Mouse (Mus musculus) MEL (cell line): ENCODE measurements around the gene Wnt9a. TPM values are rescaled to one million over a fixed set of nuclear protein-coding genes. Genes with fewer than 3 reads are reported as not detected.

Experiments
- DNase-seq: peaks from one replicate; pipeline ENCODE4 v3.0.0; 2011; ENCODE audit warnings: low read depth, low spot score
- H3K27ac ChIP-seq: 2 replicates; pipeline ENCODE4 v1.5.1; 2012; ENCODE audit warnings: low read depth, mild to moderate bottlenecking, control low read depth, low read length, moderate library complexity; ENCODE audit not compliant: control insufficient read depth
- H3K27me3 ChIP-seq, 2 experiments: fragments of 150-350 bp in 1 of 2; sonication (generic) in 1 of 2; 2 replicates each; pipeline ENCODE4 v1.6.1; 2012; ENCODE audit warnings: low read length in 2 of 2, mild to moderate bottlenecking in 2 of 2, improper control_type of control experiment in 1 of 2, moderate library complexity in 1 of 2; ENCODE audit not compliant: insufficient read depth in 2 of 2, control insufficient read depth in 1 of 2
- H3K36me3 ChIP-seq, 2 experiments: 2 replicates each; pipeline ENCODE4 v1.6.1; 2012 to 2014; ENCODE audit warnings: low read length in 2 of 2, improper control_type of control experiment in 1 of 2, inconsistent platforms in 1 of 2, mild to moderate bottlenecking in 1 of 2; ENCODE audit not compliant: insufficient read depth in 2 of 2, control insufficient read depth in 1 of 2
- H3K4me1 ChIP-seq, 2 experiments: fragments of 150-350 bp in 1 of 2; sonication (generic) in 1 of 2; 2 replicates each; pipeline ENCODE4 v1.6.1; 2012; ENCODE audit warnings: low read length in 2 of 2, improper control_type of control experiment in 1 of 2, mild to moderate bottlenecking in 1 of 2; ENCODE audit not compliant: insufficient read depth in 2 of 2, control insufficient read depth in 1 of 2
- H3K4me3 ChIP-seq, 2 experiments: fragments of 150-350 bp in 1 of 2; sonication (generic) in 1 of 2; 2 replicates each; pipeline ENCODE4 v1.5.1; 2012; ENCODE audit warnings: low read depth in 2 of 2, low read length in 2 of 2, mild to moderate bottlenecking in 2 of 2, moderate library complexity in 2 of 2, control low read depth in 1 of 2, improper control_type of control experiment in 1 of 2; ENCODE audit not compliant: control insufficient read depth in 1 of 2, insufficient read depth in 1 of 2
- H3K79me2 ChIP-seq: 2 replicates; pipeline ENCODE4 v1.6.1; 2012; ENCODE audit warnings: mild to moderate bottlenecking, low read length, moderate library complexity; ENCODE audit not compliant: control insufficient read depth, poor library complexity, insufficient read depth
- H3K9ac ChIP-seq: 2 replicates; pipeline ENCODE4 v1.6.1; 2012; ENCODE audit warnings: low read depth, mild to moderate bottlenecking, control low read depth, low read length, moderate library complexity; ENCODE audit not compliant: control insufficient read depth, poor library complexity, severe bottlenecking
- H3K9me3 ChIP-seq: fragments of 150-350 bp; sonication (generic); replicated peaks from 2 replicates; pipeline ENCODE4 v1.6.1; 2012; ENCODE audit warnings: mild to moderate bottlenecking, low read length, improper control_type of control experiment, moderate library complexity; ENCODE audit not compliant: insufficient read depth
- BHLHE40 ChIP-seq: IDR thresholded peaks from 2 replicates; pipeline ENCODE4 v1.6.1; 2012; ENCODE audit warnings: low read depth, mild to moderate bottlenecking, inconsistent platforms, low read length, improper control_type of control experiment, borderline replicate concordance
- CHD2 ChIP-seq: IDR thresholded peaks from 2 replicates; pipeline ENCODE4 v1.6.1; 2011; ENCODE audit warnings: low read length, improper control_type of control experiment
- CTCF ChIP-seq, 3 experiments: IDR thresholded peaks in 2 of 3; conservative IDR thresholded peaks in 1 of 3; 2 replicates each; pipeline ENCODE4 v1.5.1; 2011 to 2012; ENCODE audit warnings: low read length in 3 of 3, low read depth in 2 of 3, mild to moderate bottlenecking in 2 of 3, improper control_type of control experiment in 1 of 3, inconsistent platforms in 1 of 3, mixed read lengths in 1 of 3, moderate library complexity in 1 of 3; ENCODE audit not compliant: control insufficient read depth in 1 of 3, insufficient read depth in 1 of 3, poor library complexity in 1 of 3, severe bottlenecking in 1 of 3
- E2F4 ChIP-seq: IDR thresholded peaks from 2 replicates; pipeline ENCODE4 v1.6.1; 2011; ENCODE audit warnings: low read depth, low read length, improper control_type of control experiment, borderline replicate concordance
- EP300 ChIP-seq, 2 experiments: IDR thresholded peaks; 2 replicates each; pipeline ENCODE4 v1.6.1; 2011; ENCODE audit warnings: improper control_type of control experiment in 2 of 2, low read length in 2 of 2, low read depth in 1 of 2, mild to moderate bottlenecking in 1 of 2
- GATA1 ChIP-seq: IDR thresholded peaks from 2 replicates; pipeline ENCODE4 v1.6.1; 2011; ENCODE audit warnings: low read depth, low read length, improper control_type of control experiment
- HCFC1 ChIP-seq: IDR thresholded peaks from 2 replicates; pipeline ENCODE4 v1.6.1; 2012; ENCODE audit warnings: low read depth, mild to moderate bottlenecking, inconsistent platforms, low read length, improper control_type of control experiment, moderate library complexity
- MAFK ChIP-seq: IDR thresholded peaks from 2 replicates; pipeline ENCODE4 v1.6.1; 2011; ENCODE audit warnings: low read depth, mild to moderate bottlenecking, low read length, improper control_type of control experiment, borderline replicate concordance
- MAX ChIP-seq: IDR thresholded peaks from 2 replicates; pipeline ENCODE4 v1.6.1; 2011; ENCODE audit warnings: low read length, improper control_type of control experiment
- MAZ ChIP-seq: IDR thresholded peaks from 2 replicates; pipeline ENCODE4 v1.6.1; 2012; ENCODE audit warnings: low read depth, mild to moderate bottlenecking, inconsistent platforms, low read length, improper control_type of control experiment
- MYB ChIP-seq: IDR thresholded peaks from 2 replicates; pipeline ENCODE4 v1.6.1; 2011; ENCODE audit warnings: mild to moderate bottlenecking, low read depth, low read length, improper control_type of control experiment
- MYC ChIP-seq: IDR thresholded peaks from 2 replicates; pipeline ENCODE4 v1.6.1; 2011; ENCODE audit warnings: low read depth, mild to moderate bottlenecking, low read length, improper control_type of control experiment, moderate library complexity
- NELFE ChIP-seq: IDR thresholded peaks from 2 replicates; pipeline ENCODE4 v1.6.1; 2011; ENCODE audit warnings: low read depth, low read length, improper control_type of control experiment
- POLR2AphosphoS2 ChIP-seq: IDR thresholded peaks from 2 replicates; pipeline ENCODE4 v1.6.1; 2011; ENCODE audit warnings: low read length, improper control_type of control experiment
- RAD21 ChIP-seq: IDR thresholded peaks from 2 replicates; pipeline ENCODE4 v1.6.1; 2011; ENCODE audit warnings: mild to moderate bottlenecking, low read depth, low read length, improper control_type of control experiment
- RCOR1 ChIP-seq: IDR thresholded peaks from 2 replicates; pipeline ENCODE4 v1.6.1; 2012; ENCODE audit warnings: low read depth, mild to moderate bottlenecking, inconsistent platforms, low read length, improper control_type of control experiment
- SIN3A ChIP-seq: IDR thresholded peaks from 2 replicates; pipeline ENCODE4 v1.6.1; 2012; ENCODE audit warnings: low read length, improper control_type of control experiment, inconsistent platforms
- TCF12 ChIP-seq: IDR thresholded peaks from 2 replicates; pipeline ENCODE4 v1.6.1; 2014; ENCODE audit warnings: low read depth, mild to moderate bottlenecking, inconsistent platforms, low read length, improper control_type of control experiment, moderate library complexity
- UBTF ChIP-seq: IDR thresholded peaks from 2 replicates; pipeline ENCODE4 v1.6.1; 2012; ENCODE audit warnings: low read depth, mild to moderate bottlenecking, inconsistent platforms, low read length, improper control_type of control experiment, moderate library complexity, borderline replicate concordance; ENCODE audit not compliant: insufficient read depth
- USF1 ChIP-seq: IDR thresholded peaks from 2 replicates; pipeline ENCODE4 v1.6.1; 2014; ENCODE audit warnings: low read depth, mild to moderate bottlenecking, inconsistent platforms, low read length, improper control_type of control experiment, moderate library complexity
- ZC3H11A ChIP-seq: IDR thresholded peaks from 2 replicates; pipeline ENCODE4 v1.6.1; 2012; ENCODE audit warnings: low read depth, mild to moderate bottlenecking, inconsistent platforms, low read length, improper control_type of control experiment
- polyA plus RNA-seq, 2 experiments: library from polyadenylated mRNA; stranded (reverse) in 1 of 2; unstranded in 1 of 2; fragments of >175 nt in 1 of 2; fragments of >200 nt in 1 of 2; gene quantifications; 2 replicates each; pipeline versions ENCODE4 v1.2.1 to v1.2.4; 2012; ENCODE audit warnings: low replicate concordance in 2 of 2, low read depth in 1 of 2; ENCODE audit not compliant: insufficient read length in 2 of 2, insufficient read depth in 1 of 2, missing spikeins in 1 of 2
- total RNA-seq: library from RNA; depleted of rRNA; stranded (reverse); fragments of 300-350 nt; gene quantifications from 2 replicates; pipeline ENCODE4 v1.2.3, GENCODE M21; 2012

Wnt9a gene
- total and polyA plus RNA-seq, 3 experiments, result not detected

- TF ChIP-seq BHLHE40, result 0 out of 2 replicates have a peak, but pooled peaks have one; percentile 33
- TF ChIP-seq USF1, result no peak
- no peak for TF ChIP-seq CTCF (IDR thresholded peaks at IDR 0.05 in 2 of 3, conservative IDR thresholded peaks at IDR 0.05 in 1 of 3; ENCODE audit: control insufficient read depth in 1 of 3, insufficient read depth in 1 of 3, low read depth in 2 of 3, low read length in 3 of 3, poor library complexity in 1 of 3, severe bottlenecking in 1 of 3)
- TF ChIP-seq MAZ, result peak; percentile 71; the same call in 1 of the 2 replicates
Observed at GRCm38 (mm10) chr11:59260706-59261493, 45.8 kb upstream of the Wnt9a start (continued).

- Histone ChIP-seq H3K9ac (no peak overlapping the region), H3K79me2 (no peaks in the 10 kb centered on the region), H3K4me3 (no peak overlapping the region), H3K36me3 (peaks cover 0 to 16% of the 10 kb centered on the region in 2 experiments; a peak in 2 of 4 replicates), H3K27ac (no peak overlapping the region), H3K9me3 (no peaks in the 10 kb centered on the region), H3K27me3 (peaks cover 0 to 4% of the 10 kb centered on the region in 2 experiments; a peak in 2 of 4 replicates), H3K4me1 (peaks cover 11 to 25% of the 10 kb centered on the region in 2 experiments)
- DNase-seq, result no peak
- TF ChIP-seq RAD21, result no peak
- TF ChIP-seq CTCF (IDR thresholded peaks at IDR 0.05 in 2 of 3, conservative IDR thresholded peaks at IDR 0.05 in 1 of 3; ENCODE audit: control insufficient read depth in 1 of 3, insufficient read depth in 1 of 3, low read depth in 2 of 3, low read length in 3 of 3, poor library complexity in 1 of 3, severe bottlenecking in 1 of 3), result no peak
- no peak for TF ChIP-seq USF1
- no peak for TF ChIP-seq SIN3A
- TF ChIP-seq MAFK, result peak; percentile 78; the same call in 1 of the 2 replicates
Observed at GRCm38 (mm10) chr11:59262308-59262707, 44.4 kb upstream of the Wnt9a start.

- Histone ChIP-seq H3K4me1 (peaks cover 11 to 25% of the 10 kb centered on the region in 2 experiments), H3K36me3 (peaks cover 0 to 16% of the 10 kb centered on the region in 2 experiments; a peak in 2 of 4 replicates), H3K4me3 (no peak overlapping the region)
- TF ChIP-seq EP300 (IDR thresholded peaks at IDR 0.05; ENCODE audit: low read depth in 1 of 2, low read length in 2 of 2), result no peak
- TF ChIP-seq NELFE, result no peak
- no peak for TF ChIP-seq POLR2AphosphoS2
- no peak for TF ChIP-seq GATA1
- no peak for TF ChIP-seq MYC
- TF ChIP-seq UBTF, result no peak
- no peak for TF ChIP-seq RCOR1
- no peak for TF ChIP-seq TCF12
- no peak for TF ChIP-seq BHLHE40
- no peak for TF ChIP-seq HCFC1
- no peak for TF ChIP-seq MAX
- TF ChIP-seq MYB, result no peak
- no peak for TF ChIP-seq CHD2
- no peak for TF ChIP-seq ZC3H11A
- no peak for TF ChIP-seq E2F4
- TF ChIP-seq, all 39 proteins: peak for 0
- Histone ChIP-seq H3K27me3 (no peaks in the 10 kb centered on the region; a peak in 1 of 4 replicates), H3K9me3 (no peaks in the 10 kb centered on the region), H3K79me2 (no peaks in the 10 kb centered on the region), H3K9ac (no peak overlapping the region), H3K27ac (no peak overlapping the region)
- DNase-seq, result no peak
Observed at GRCm38 (mm10) chr11:59263870-59264563, 42.7 kb upstream of the Wnt9a start.
